Mouse (Mus musculus): ENCODE results near the gene Ier5. TPM values are rescaled to one million over a fixed set of nuclear protein-coding genes. Genes with fewer than 3 reads are reported as not detected.
A peak's percentile ranks its signal among the peaks of the same experiment; 100 is the strongest.

The Ier5 gene
- polyA plus RNA-seq, 1 experiment from 2014 or later = 6.5 TPM

DNA sequence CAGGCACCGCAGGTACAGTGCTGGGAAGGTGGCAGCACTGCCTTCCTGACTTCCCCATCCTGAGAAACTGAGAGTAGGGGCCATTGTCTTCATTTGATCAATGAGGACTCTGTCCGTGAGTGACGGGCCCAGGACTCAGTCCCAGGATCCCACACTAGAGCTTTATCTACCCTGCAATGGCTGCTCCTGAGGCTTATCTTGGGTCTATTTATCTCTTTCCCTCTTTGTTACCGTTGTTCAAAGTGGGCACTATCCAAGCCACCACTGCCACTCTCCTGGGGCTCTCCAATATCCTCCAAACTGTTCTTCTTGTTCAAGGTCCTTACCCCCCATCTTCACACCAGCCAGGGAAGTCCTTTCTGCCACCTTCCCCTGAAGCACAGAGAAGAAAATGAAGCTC lies 34.8 kb downstream of the Ier5 start:
- Histone ChIP-seq H3K4me3 (ENCODE audit: low read depth, low read length) (no peak overlapping the region), H3K4me1 (ENCODE audit: control insufficient read depth, insufficient read depth, low read length) (peaks cover 7% of the 10 kb centered on the region; the same call in 1 of the 2 replicates), H3K9ac (replicated peaks; ENCODE audit: low read depth, low read length) (no peak overlapping the region), H3K27ac (ENCODE audit: low read depth, low read length) (no peak overlapping the region), H3K36me3 (ENCODE audit: control insufficient read depth, insufficient read depth, low read length) (no peaks in the 10 kb centered on the region), H3K9me3 (ENCODE audit: control insufficient read depth, low read length) (no peaks in the 10 kb centered on the region), H3K27me3 (ENCODE audit: control insufficient read depth, insufficient read depth, low read length) (no peaks in the 10 kb centered on the region), H3K4me2 (ENCODE audit: low read depth, low read length) (no peak overlapping the region)
- no peak for ATAC-seq (ENCODE audit: low read depth)
- 79% methylated on average over 4 of the region's 4 CpGs for WGBS

- H3K36me3 ChIP-seq (ENCODE audit: control insufficient read depth, insufficient read depth, low read length) = no peaks in the 10 kb centered on the region
- no peak for ATAC-seq (ENCODE audit: low read depth)
- H3K4me3 ChIP-seq (ENCODE audit: low read depth, low read length) = no peak overlapping the region
- peaks cover 7% of the 10 kb centered on the region; the same call in 1 of the 2 replicates for H3K4me1 ChIP-seq (ENCODE audit: control insufficient read depth, insufficient read depth, low read length)
- H3K27ac ChIP-seq (ENCODE audit: low read depth, low read length) = no peak overlapping the region
- H3K27me3 ChIP-seq (ENCODE audit: control insufficient read depth, insufficient read depth, low read length) = no peaks in the 10 kb centered on the region
- H3K9me3 ChIP-seq (ENCODE audit: control insufficient read depth, low read length) = no peaks in the 10 kb centered on the region
- no peak overlapping the region for H3K9ac ChIP-seq (replicated peaks; ENCODE audit: low read depth, low read length)
- H3K4me2 ChIP-seq (ENCODE audit: low read depth, low read length) = no peak overlapping the region
- 82% methylated on average over 5 of the region's 5 CpGs for WGBS
Observed at GRCm38 (mm10) chr1:155064111-155064510, 35.3 kb downstream of the Ier5 start.

DNA sequence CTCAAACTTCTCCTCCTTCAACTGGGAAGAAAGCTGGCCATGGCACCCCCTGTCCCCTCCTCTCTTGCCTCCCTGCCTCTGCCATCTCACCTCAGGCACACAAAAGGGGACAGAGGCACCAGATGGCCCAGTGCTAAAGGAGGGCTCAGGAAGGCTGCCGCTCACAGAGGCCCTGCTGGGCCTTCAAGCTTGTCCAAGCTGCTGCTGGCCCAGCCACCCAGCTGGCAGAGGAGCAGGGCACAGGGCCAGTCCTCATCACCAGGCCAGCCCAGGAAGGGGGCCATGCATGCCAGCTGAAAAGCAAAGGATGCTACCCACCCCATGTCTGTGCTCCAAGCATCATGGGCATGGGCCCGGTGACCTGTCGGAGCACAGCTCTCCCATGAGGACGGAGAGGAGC lies 36.5 kb downstream of the Ier5 start:
- peak; percentile 41; the same call in 1 of the 2 replicates for ATAC-seq (ENCODE audit: low read depth)

DNA sequence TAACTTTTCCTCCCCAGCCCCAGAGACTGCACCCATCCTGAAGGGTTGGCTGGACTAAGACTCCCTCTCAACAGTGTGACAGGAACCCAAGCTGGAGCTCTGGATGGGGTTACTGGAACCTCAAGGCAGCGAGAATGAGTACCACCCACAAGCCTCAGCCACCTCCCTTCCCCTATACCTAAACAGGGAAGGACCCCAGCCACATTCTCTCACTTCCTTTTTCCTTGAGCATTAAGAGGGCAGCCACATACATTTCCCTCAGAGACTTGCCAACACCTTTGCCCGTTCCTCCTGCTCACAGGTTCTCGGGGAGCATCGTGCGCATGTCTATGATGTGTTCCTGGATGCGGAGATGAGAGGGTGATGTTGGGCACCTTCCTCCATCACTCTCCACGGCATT lies 37.4 kb downstream of the Ier5 start:
- 92% methylated on average over 7 of the region's 7 CpGs for WGBS
- H3K4me2 ChIP-seq (ENCODE audit: low read depth, low read length) = no peak overlapping the region
- H3K36me3 ChIP-seq (ENCODE audit: control insufficient read depth, insufficient read depth, low read length) = no peaks in the 10 kb centered on the region
- peaks cover 7% of the 10 kb centered on the region; the same call in 1 of the 2 replicates for H3K4me1 ChIP-seq (ENCODE audit: control insufficient read depth, insufficient read depth, low read length)
- H3K9me3 ChIP-seq (ENCODE audit: control insufficient read depth, low read length) = no peaks in the 10 kb centered on the region
- H3K4me3 ChIP-seq (ENCODE audit: low read depth, low read length) = no peak overlapping the region
- no peak overlapping the region for H3K27ac ChIP-seq (ENCODE audit: low read depth, low read length)
- no peaks in the 10 kb centered on the region for H3K27me3 ChIP-seq (ENCODE audit: control insufficient read depth, insufficient read depth, low read length)
- no peak for ATAC-seq (ENCODE audit: low read depth)
- H3K9ac ChIP-seq (replicated peaks; ENCODE audit: low read depth, low read length) = no peak overlapping the region

More for the DNA sequence above, 36.5 kb downstream of the Ier5 start:
- H3K4me3 ChIP-seq (ENCODE audit: low read depth, low read length) = no peak overlapping the region
- no peak overlapping the region for H3K9ac ChIP-seq (replicated peaks; ENCODE audit: low read depth, low read length)
- H3K36me3 ChIP-seq (ENCODE audit: control insufficient read depth, insufficient read depth, low read length) = no peaks in the 10 kb centered on the region
- H3K9me3 ChIP-seq (ENCODE audit: control insufficient read depth, low read length) = no peaks in the 10 kb centered on the region
- H3K4me2 ChIP-seq (ENCODE audit: low read depth, low read length) = no peak overlapping the region
- no peaks in the 10 kb centered on the region for H3K27me3 ChIP-seq (ENCODE audit: control insufficient read depth, insufficient read depth, low read length)
- WGBS = 70% methylated on average over 4 of the region's 4 CpGs
- no peak overlapping the region for H3K27ac ChIP-seq (ENCODE audit: low read depth, low read length)
- H3K4me1 ChIP-seq (ENCODE audit: control insufficient read depth, insufficient read depth, low read length) = peaks cover 7% of the 10 kb centered on the region; the same call in 1 of the 2 replicates

DNA sequence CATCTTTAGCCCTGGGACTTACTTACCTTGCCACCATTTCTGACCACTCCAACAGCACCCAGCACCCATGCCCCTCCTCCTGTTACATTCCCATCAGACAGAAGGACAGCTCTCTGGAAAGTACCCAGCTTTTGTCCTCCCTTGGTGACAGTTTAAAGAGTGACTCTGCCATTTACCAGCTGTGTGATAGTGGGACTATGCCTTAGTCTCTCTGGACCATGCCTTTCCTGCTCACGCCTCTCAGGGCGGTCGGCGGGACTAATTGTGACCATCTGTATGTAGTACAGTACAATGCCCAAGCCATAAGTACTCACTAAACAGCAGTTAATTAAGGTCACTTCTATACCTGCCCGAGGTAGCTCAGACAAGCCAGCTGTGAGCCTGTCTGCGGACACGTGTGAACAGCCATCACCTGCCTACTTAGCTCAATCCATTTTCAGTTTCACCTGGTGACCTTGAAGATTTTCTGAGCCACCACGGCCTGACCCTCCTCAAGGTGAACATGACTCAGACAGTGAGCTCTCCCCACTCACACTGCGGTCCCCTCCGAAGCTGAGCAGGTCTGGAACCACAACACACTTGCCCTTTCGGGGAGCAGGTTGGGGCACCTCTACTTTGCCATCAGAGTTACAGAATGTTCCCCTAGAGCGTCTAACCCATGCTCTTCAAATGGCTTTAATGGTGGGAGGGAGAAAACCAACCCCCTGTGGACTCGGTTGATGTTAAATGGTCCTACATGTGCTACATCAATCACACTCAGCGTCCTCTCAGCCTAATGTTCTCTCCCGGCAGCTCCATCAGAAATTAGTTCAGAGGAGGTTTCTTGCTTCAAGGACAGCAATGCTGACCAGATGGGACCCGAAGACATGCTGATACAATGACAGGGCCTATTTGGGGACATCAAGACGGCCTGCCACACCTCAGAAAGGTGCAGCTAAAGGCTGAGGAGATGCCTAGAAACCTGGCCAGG lies 38.3 kb downstream of the Ier5 start:
- no peak overlapping the region for H3K9ac ChIP-seq (replicated peaks; ENCODE audit: low read depth, low read length)
- peak overlapping the region; percentile 23; the same call in 1 of the 2 replicates for H3K27ac ChIP-seq (ENCODE audit: low read depth, low read length)
- WGBS = 58% methylated on average over 17 of the region's 17 CpGs
- H3K27me3 ChIP-seq (ENCODE audit: control insufficient read depth, insufficient read depth, low read length) = no peaks in the 10 kb centered on the region
- no peak overlapping the region for H3K4me2 ChIP-seq (ENCODE audit: low read depth, low read length)
- ATAC-seq (ENCODE audit: low read depth) = no peak
- no peak overlapping the region for H3K4me3 ChIP-seq (ENCODE audit: low read depth, low read length)
- H3K9me3 ChIP-seq (ENCODE audit: control insufficient read depth, low read length) = no peaks in the 10 kb centered on the region
- peaks cover 7% of the 10 kb centered on the region; the same call in 1 of the 2 replicates for H3K4me1 ChIP-seq (ENCODE audit: control insufficient read depth, insufficient read depth, low read length)
- no peaks in the 10 kb centered on the region for H3K36me3 ChIP-seq (ENCODE audit: control insufficient read depth, insufficient read depth, low read length)

DNA sequence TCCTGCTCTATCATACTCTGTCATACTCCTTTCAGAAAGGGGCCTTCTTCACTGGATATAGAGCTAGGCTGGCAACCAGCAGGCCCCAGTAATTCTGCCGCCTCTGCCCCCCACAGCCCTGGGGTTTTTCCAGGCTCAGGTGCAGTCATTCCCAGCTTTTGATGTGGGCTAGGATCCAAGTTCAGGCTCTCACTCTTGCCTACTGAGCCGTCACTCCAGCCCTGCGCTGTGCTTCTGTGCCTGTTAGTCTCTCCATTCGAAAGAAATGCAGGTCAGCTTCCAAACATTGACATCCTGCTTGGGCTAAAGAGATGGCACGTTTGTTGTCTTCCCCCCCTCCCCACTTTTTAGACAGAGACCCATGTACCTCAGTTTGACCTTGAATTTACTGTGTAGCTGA lies 39.2 kb downstream of the Ier5 start:
- Histone ChIP-seq H3K4me2 (ENCODE audit: low read depth, low read length) (no peak overlapping the region), H3K9me3 (ENCODE audit: control insufficient read depth, low read length) (no peaks in the 10 kb centered on the region), H3K4me1 (ENCODE audit: control insufficient read depth, insufficient read depth, low read length) (peaks cover 7% of the 10 kb centered on the region; the same call in 1 of the 2 replicates), H3K27me3 (ENCODE audit: control insufficient read depth, insufficient read depth, low read length) (no peaks in the 10 kb centered on the region), H3K4me3 (ENCODE audit: low read depth, low read length) (no peak overlapping the region), H3K9ac (replicated peaks; ENCODE audit: low read depth, low read length) (no peak overlapping the region), H3K27ac (ENCODE audit: low read depth, low read length) (peak overlapping the region; percentile 23; the same call in 1 of the 2 replicates), H3K36me3 (ENCODE audit: control insufficient read depth, insufficient read depth, low read length) (no peaks in the 10 kb centered on the region)
- 42% methylated on average over 5 of the region's 5 CpGs for WGBS
- peak; percentile 32; the same call in 1 of the 2 replicates for ATAC-seq (ENCODE audit: low read depth)

- H3K4me2 ChIP-seq (ENCODE audit: low read depth, low read length) = no peak overlapping the region
Observed at GRCm38 (mm10) chr1:155059505-155059904, 39.9 kb downstream of the Ier5 start.

GRCm38 (mm10) chr1:155058099-155059012 lies 41.1 kb downstream of the Ier5 start:
- H3K4me2 ChIP-seq (ENCODE audit: low read depth, low read length) = no peak overlapping the region
- H3K27me3 ChIP-seq (ENCODE audit: control insufficient read depth, insufficient read depth, low read length) = no peaks in the 10 kb centered on the region
- H3K9me3 ChIP-seq (ENCODE audit: control insufficient read depth, low read length) = no peaks in the 10 kb centered on the region
- H3K36me3 ChIP-seq (ENCODE audit: control insufficient read depth, insufficient read depth, low read length) = no peaks in the 10 kb centered on the region
- WGBS = 69% methylated on average over 6 of the region's 6 CpGs
- H3K9ac ChIP-seq (replicated peaks; ENCODE audit: low read depth, low read length) = no peak overlapping the region
- no peak overlapping the region for H3K27ac ChIP-seq (ENCODE audit: low read depth, low read length)
- no peak for ATAC-seq (ENCODE audit: low read depth)
- peaks cover 7% of the 10 kb centered on the region; the same call in 1 of the 2 replicates for H3K4me1 ChIP-seq (ENCODE audit: control insufficient read depth, insufficient read depth, low read length)
- H3K4me3 ChIP-seq (ENCODE audit: low read depth, low read length) = no peak overlapping the region

More at GRCm38 (mm10) chr1:155059505-155059904, 39.9 kb downstream of the Ier5 start:
- no peaks in the 10 kb centered on the region for H3K9me3 ChIP-seq (ENCODE audit: control insufficient read depth, low read length)
- 36% methylated on average over 14 of the region's 14 CpGs for WGBS
- no peak overlapping the region for H3K9ac ChIP-seq (replicated peaks; ENCODE audit: low read depth, low read length)
- H3K36me3 ChIP-seq (ENCODE audit: control insufficient read depth, insufficient read depth, low read length) = no peaks in the 10 kb centered on the region
- no peak overlapping the region for H3K27ac ChIP-seq (ENCODE audit: low read depth, low read length)
- H3K27me3 ChIP-seq (ENCODE audit: control insufficient read depth, insufficient read depth, low read length) = no peaks in the 10 kb centered on the region
- peaks cover 7% of the 10 kb centered on the region; the same call in 1 of the 2 replicates for H3K4me1 ChIP-seq (ENCODE audit: control insufficient read depth, insufficient read depth, low read length)
- no peak for ATAC-seq (ENCODE audit: low read depth)
- H3K4me3 ChIP-seq (ENCODE audit: low read depth, low read length) = no peak overlapping the region

Measured in neural tube, embryonic 14.5 days (tissue).